Mouse (Mus musculus) gastrocnemius, postnatal 10 days (tissue): Measurements from ENCODE around the gene Clcnka. TPM values are rescaled to one million over a fixed set of nuclear protein-coding genes. Genes with fewer than 3 reads are reported as not detected.

Experiments
- DNase-seq: peaks from one replicate; pipeline ENCODE4 v3.0.0; 2021; ENCODE audit warnings: mixed read lengths
- total RNA-seq, 2 experiments: library from RNA; stranded (reverse); gene quantifications; 2 replicates each; pipeline ENCODE4 v1.2.3; 2021

Clcnka gene
- total RNA-seq, 2 experiments from 2014 or later: 1.2 to 1.3 TPM

DNA sequence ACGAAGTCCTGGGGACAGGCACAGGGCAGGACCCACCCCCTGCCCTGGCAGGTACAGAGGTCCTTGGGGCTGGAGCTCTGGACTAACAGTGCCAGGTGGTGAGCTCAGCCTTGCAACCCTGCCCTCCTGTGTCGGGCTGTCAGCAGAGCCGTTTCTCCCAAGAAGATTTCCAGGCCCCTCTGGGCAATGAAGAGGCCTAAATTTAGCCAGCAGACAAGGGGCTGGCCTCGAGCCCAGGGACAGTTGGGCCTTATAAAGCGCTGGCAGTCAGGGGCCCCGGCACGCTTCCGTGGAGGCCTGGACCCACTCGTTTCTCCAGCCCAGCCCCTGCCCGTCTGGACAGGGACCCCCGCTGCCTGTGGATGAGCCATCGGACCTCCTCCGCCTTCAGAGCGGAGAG lies 22.9 kb upstream of the Clcnka start:
- DNase-seq: peak; percentile 81

GRCm38 (mm10) chr4:141420886-141421285 lies 22.4 kb upstream of the Clcnka start:
- DNase-seq: no peak

GRCm38 (mm10) chr4:141420192-141420829 lies 21.8 kb upstream of the Clcnka start, which contains the start of gene Hspb7:
TSS of gene Hspb7 (plus strand) at chr4:141420779.
- no peak for DNase-seq

DNA sequence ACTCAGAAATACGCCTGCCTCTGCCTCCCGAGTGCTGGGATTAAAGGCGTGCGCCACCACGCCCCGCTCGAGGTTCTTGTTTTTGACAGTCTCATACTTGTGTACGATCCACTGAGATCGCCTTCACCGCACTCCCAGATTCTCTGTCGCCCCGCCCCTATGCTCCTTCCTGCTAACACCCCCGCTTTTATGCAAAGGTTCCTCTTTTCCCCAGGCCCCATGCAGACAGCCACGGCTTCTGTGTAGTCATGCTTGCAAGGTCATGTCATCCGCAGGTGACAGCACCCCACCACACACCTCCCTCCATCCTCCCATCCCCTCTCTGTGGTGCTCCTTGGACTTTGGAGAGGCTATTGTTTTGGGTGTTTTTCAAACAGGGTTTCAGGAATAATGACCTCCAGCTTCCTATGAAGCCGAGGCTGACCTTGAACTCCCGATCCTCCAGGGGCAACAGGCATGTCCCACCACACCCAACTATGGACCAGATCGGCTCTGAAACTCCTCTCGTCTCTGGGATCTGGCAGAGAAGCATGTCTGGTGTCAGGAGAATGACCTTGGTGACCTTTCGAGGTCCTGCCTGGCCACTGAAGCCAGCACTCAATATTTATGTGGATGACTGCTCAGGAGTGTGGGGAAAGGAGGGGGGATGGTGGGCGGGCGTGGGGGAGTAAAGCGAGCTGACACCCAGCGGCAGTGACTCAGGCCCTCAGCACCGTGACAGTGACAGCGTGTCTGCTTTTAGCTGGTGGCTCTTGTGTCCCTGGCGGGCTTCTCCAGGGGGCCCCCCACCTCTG lies 21.1 kb upstream of the Clcnka start:
- DNase-seq: no peak

DNA sequence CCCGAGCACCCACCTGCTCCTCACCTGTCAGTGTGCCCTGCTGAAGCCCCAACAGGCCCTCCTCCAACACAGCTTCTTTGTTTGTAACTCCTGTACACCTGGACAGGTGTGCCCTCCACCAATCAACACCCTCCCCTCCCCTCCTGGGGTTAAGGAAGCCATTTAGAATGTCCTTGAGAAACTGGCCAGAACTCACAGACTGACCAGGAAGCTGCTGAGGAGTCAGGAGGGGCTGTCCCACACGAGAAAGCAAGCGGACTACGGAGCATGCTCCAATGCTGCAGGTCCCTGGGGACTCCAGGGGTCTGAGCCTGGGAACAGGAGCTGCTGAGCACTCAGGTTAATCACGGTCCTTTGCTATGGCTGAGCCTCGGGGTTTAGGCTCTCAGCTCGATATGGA lies 17.4 kb upstream of the Clcnka start, which contains the start of gene Clcnkb:
Clcnkb (minus strand) TSS at position 91 of the 400 bp plus-strand sequence.
- DNase-seq: no peak

DNA sequence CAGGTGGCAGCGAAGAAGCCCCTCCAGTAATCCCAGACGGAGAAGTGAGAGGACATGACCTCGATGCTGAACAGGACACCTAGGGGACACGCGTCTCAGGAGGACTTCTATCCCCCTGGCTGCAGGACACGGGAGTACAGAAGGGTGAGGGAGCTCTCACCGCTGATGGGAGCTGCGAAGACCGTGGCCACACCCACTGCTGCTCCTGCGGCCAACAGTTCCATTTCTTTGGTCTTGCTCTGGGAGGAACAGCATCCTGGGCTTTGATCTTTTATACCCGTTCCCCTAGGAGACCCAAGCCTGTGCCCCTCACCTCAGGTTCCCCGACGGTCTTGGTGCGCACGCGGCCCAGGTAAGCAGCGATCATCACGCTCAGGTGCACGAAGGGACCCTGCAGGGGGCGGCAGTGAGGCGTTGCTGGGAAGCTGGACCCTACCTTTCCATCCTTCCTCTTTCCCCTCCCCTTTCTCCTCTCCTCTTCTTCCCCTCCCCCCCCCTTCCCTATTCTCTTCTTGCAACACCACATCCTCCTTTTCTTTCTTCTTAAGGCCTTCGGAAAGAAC lies 13.0 kb upstream of the Clcnka start:
- DNase-seq: no peak

GRCm38 (mm10) chr4:141408577-141408976 lies 10.1 kb upstream of the Clcnka start:
- no peak for DNase-seq

- DNase-seq: peak; percentile 66
These were observed 8.2 kb upstream of the Clcnka start for GRCm38 (mm10) chr4:141406516-141407299.

DNA sequence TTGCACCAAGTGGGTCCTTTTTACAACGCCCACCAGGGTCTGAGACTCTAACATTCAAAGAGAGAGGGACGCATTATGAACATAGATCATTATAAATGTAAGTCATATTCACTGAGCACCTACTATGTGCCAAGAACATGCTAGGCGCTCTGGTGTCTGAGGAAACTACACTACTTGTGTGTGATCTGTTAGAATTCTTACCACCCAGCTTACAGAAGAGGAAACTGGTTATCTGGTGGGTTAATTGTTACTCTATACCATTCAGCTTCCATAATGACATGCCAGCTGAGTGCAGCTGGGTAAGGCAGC lies 6.7 kb upstream of the Clcnka start:
- no peak for DNase-seq

- DNase-seq: peak; percentile 88
These were observed 6.2 kb upstream of the Clcnka start for GRCm38 (mm10) chr4:141404518-141405313.

DNA sequence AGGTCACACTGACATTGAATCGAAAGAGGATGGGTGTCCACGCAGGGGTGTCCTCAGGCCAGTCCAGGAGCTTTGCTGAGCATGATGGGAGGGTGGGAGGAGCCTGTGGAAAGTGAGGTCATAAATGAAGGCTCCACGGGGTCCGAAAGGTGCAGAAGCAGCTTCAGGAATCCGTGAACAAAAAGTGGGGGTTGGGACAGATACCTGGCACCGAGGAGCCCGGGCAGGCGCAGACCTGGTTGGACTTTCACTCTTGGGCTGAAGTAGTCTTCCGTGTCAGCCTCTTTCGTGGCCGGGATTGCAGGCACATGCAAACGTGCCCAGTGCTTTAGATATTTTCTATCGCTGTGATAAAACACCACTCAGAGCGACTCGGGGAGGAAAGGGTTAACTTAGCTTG lies 1.6 kb upstream of the Clcnka start:
- DNase-seq: no peak

- DNase-seq: no peak
These were observed 663 bp downstream of the Clcnka start for GRCm38 (mm10) chr4:141397861-141398260.

DNA sequence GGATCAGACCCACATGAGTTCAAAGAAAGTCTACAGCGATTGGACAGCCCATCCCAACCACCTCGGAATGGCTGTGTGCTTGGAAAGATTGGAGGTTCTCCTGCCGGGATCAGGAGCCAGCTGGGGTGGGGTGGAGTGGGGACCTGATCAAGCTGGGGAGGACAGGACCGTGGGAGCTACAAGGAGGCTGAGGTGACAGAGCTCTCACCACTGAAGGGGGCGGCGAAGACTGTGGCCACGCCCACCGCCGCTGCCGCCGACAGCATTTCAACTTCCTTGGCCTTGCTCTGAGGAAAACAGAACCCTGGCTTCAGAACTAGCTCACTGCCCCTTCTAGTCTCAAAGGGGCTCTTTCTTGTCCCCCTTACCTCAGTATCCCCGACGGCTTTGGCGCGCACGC lies 3.8 kb downstream of the Clcnka start:
- no peak for DNase-seq

DNA sequence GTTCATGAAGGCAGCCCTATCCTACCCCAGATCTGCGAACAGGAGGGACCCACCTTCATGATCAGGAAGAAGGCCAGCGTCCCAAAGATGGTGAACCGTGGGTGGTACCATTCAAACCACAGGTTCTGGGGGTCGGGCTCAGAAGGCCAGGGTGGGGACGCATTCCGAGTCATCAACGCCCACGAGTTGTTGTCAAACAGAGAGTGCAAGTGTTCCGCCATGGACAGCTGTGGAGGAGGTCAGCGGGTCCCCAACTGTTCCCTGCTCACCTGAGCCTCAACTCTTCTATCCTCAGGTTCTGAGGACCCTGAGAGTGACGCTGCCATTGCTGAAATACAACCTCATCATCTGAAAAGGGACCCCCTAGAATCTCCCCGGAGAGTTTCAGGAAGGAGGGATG lies 7.2 kb downstream of the Clcnka start:
- DNase-seq: no peak

GRCm38 (mm10) chr4:141389366-141390150 lies 9.0 kb downstream of the Clcnka start:
- no peak for DNase-seq

GRCm38 (mm10) chr4:141387933-141388332 lies 10.6 kb downstream of the Clcnka start:
- no peak for DNase-seq

- peak; percentile 80 for DNase-seq
These were observed 11.3 kb downstream of the Clcnka start for GRCm38 (mm10) chr4:141387093-141387784.

GRCm38 (mm10) chr4:141386150-141386549 lies 12.4 kb downstream of the Clcnka start:
- no peak for DNase-seq

DNA sequence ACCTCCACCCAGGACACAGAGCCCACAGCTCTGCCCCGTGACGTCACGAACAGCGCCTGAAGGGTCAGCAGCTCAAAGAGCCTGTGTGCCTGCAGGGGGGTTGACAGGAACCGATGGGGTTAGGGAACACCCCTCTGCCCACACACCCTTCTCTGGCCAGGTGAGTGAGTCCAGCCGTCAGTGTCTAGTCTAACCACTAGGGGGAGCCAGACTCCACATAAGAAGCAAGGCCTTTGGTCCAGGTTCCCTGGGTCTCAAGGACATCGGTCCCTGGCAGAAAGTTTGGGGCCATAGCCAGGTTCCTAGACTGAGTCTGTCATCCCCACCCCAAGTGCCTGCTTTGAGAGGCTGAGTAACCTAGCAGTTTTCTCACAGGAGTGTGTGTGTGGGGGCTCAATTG lies 13.2 kb downstream of the Clcnka start:
- peak; percentile 39 for DNase-seq

GRCm38 (mm10) chr4:141382406-141382805 lies 16.1 kb downstream of the Clcnka start:
- DNase-seq: no peak
